Mouse (Mus musculus) lung, postnatal 0 days (tissue): ENCODE data around the gene Ppp1r3d.

Experiments
- CTCF ChIP-seq: IDR thresholded peaks from 2 replicates; pipeline ENCODE4 v1.5.1; 2016; ENCODE audit warnings: antibody characterized with exemption, mild to moderate bottlenecking
- EP300 ChIP-seq: IDR thresholded peaks from 2 replicates; pipeline ENCODE4 v1.6.1; 2016; ENCODE audit warnings: antibody characterized with exemption, mild to moderate bottlenecking, control low read depth

GRCm38 (mm10) chr2:178421603-178422002, 7.3 kb upstream of the Ppp1r3d start:
- TF ChIP-seq CTCF, result no peak
- no peak for TF ChIP-seq EP300
